Mouse (Mus musculus) pancreas, adult 10 weeks (tissue): ENCODE measurements around the gene Olfr697. TPM values are rescaled to one million over a fixed set of nuclear protein-coding genes. Genes with fewer than 3 reads are reported as not detected.

ENCODE experiments used
- polyA plus RNA-seq: library from polyadenylated mRNA; stranded (reverse); fragments of 350-450 nt; fragmentation: Illumina TruSeq; extraction: RNeasy Lipid Tissue Mini Kit (QIAGEN cat#74804); gene quantifications from one replicate; pipeline ENCODE4 v1.2.3, GENCODE M21; 2015; ENCODE audit warnings: low read depth, low replicate concordance; ENCODE audit not compliant: insufficient read depth

Olfr697 gene
- polyA plus RNA-seq: not detected

GRCm38 (mm10) chr7:106742343-106742742 is at the start of gene Olfr697:
TSS of gene Olfr697 (minus strand) at chr7:106742443.

GRCm38 (mm10) chr7:106755297-106755696 is 13.1 kb upstream of the Olfr697 start, which contains the start of gene Olfr698:
TSS of gene Olfr698 (minus strand) at chr7:106755397.

GRCm38 (mm10) chr7:106716296-106716695 is 25.9 kb downstream of the Olfr697 start, which contains the start of gene Olfr695:
TSS of gene Olfr695 (minus strand) at chr7:106716396.

GRCm38 (mm10) chr7:106691714-106692113 is 50.5 kb downstream of the Olfr697 start, which contains the start of gene Olfr694:
TSS of gene Olfr694 (minus strand) at chr7:106691814.

Other genes starting within 250 kb of the Olfr697 start
- gene Olfr693, start 61.9 kb downstream of the Olfr697 start, polyA plus RNA-seq: not detected
- gene Olfr694, start 50.6 kb downstream of the Olfr697 start, polyA plus RNA-seq: not detected
- gene Olfr695, start 26.0 kb downstream of the Olfr697 start, polyA plus RNA-seq: not detected
- not detected for gene Olfr698, start 13.0 kb upstream of the Olfr697 start, polyA plus RNA-seq
- not detected for gene Olfr699, start 50.8 kb upstream of the Olfr697 start, polyA plus RNA-seq
- not detected for gene Olfr700, start 66.4 kb upstream of the Olfr697 start, polyA plus RNA-seq
- gene Olfr701, start 71.7 kb upstream of the Olfr697 start, polyA plus RNA-seq: not detected
- gene Olfr702, start 91.5 kb upstream of the Olfr697 start, polyA plus RNA-seq: not detected
- not detected for gene Olfr703, start 100.9 kb upstream of the Olfr697 start, polyA plus RNA-seq
- gene Olfr704, start 120.7 kb upstream of the Olfr697 start, polyA plus RNA-seq: not detected
- not detected for gene Olfr705, start 134.4 kb upstream of the Olfr697 start, polyA plus RNA-seq
- gene Olfr706, start 145.7 kb upstream of the Olfr697 start, polyA plus RNA-seq: not detected
- not detected for gene Olfr707, start 158.8 kb upstream of the Olfr697 start, polyA plus RNA-seq
- gene Olfr1532-ps1, start 165.6 kb upstream of the Olfr697 start, polyA plus RNA-seq: not detected
- gene Olfr709-ps1, start 189.8 kb upstream of the Olfr697 start, polyA plus RNA-seq: not detected
- gene Olfr710, start 205.9 kb upstream of the Olfr697 start, polyA plus RNA-seq: not detected
- gene Olfr6, start 221.5 kb upstream of the Olfr697 start, polyA plus RNA-seq: not detected
- not detected for gene Olfr711, start 233.0 kb upstream of the Olfr697 start, polyA plus RNA-seq